In genomic region chr3:28709740-28710139, GRCm38 (mm10) we compare ENCODE assay signal across 9 mouse cellular contexts. TPM values are rescaled to one million over a fixed set of nuclear protein-coding genes. Genes with fewer than 3 reads are reported as not detected.
DNase-seq lines count a peak whose midpoint lies in the region; ATAC-seq and TF ChIP-seq lines count a peak whose summit lies in the region.
"Had no signal": no experiment of that assay in that cellular context is flagged by ENCODE, and none has a peak within 500 bp of the region (broad histone marks: within the 10 kb centered on the region; RNA-seq: fewer than 3 reads in every experiment).

No protein-coding gene starts in this region.

- no peaks in the 10 kb centered on the region for H3K9me3 ChIP-seq in hindbrain, postnatal 0 days (ENCODE audit: low read length)
- no peaks in the 10 kb centered on the region for H3K9me3 ChIP-seq in hindbrain, embryonic 10.5 days

- peak; percentile 49 for TF ChIP-seq CTCF in hindbrain, postnatal 0 days (IDR thresholded peaks at IDR 0.05; ENCODE audit: low read depth)

- H3K9ac ChIP-seq in hindbrain, postnatal 0 days (replicated peaks; ENCODE audit: low read length), result no peak overlapping the region

- H3K4me1 ChIP-seq in hindbrain, postnatal 0 days (ENCODE audit: insufficient read depth, low read length), result no peaks in the 10 kb centered on the region
- no peaks in the 10 kb centered on the region for H3K4me1 ChIP-seq in hindbrain, embryonic 10.5 days (replicated peaks)

- no peak overlapping the region for H3K4me2 ChIP-seq in hindbrain, postnatal 0 days (ENCODE audit: low read depth, low read length)

- H3K27ac ChIP-seq in hindbrain, postnatal 0 days, result no peak overlapping the region
- no peak overlapping the region for H3K27ac ChIP-seq in hindbrain, embryonic 10.5 days

- H3K36me3 ChIP-seq in hindbrain, postnatal 0 days (ENCODE audit: insufficient read depth, low read length), result no peaks in the 10 kb centered on the region
- H3K36me3 ChIP-seq in hindbrain, embryonic 10.5 days, result no peaks in the 10 kb centered on the region

- H3K4me3 ChIP-seq in hindbrain, postnatal 0 days (ENCODE audit: low read length), result no peak overlapping the region
- H3K4me3 ChIP-seq in hindbrain, embryonic 10.5 days, result no peak overlapping the region

- H3K27me3 ChIP-seq in hindbrain, postnatal 0 days (ENCODE audit: insufficient read depth, low read length), result no peaks in the 10 kb centered on the region
- H3K27me3 ChIP-seq in hindbrain, embryonic 10.5 days (ENCODE audit: insufficient read depth, poor library complexity, severe bottlenecking), result no peaks in the 10 kb centered on the region

- DNase-seq in hindbrain, postnatal 0 days (ENCODE audit: low spot score), result no peak
- DNase-seq in hindbrain, embryonic 10.5 days (ENCODE audit: low spot score), result no peak
- DNase-seq in CD4-positive, CD25-positive, alpha-beta regulatory T cell, adult 2 months (ENCODE audit: low read depth, low spot score), result peak; percentile 72
- DNase-seq in R1 (ENCODE audit: low read depth, low spot score), result peak; percentile 61
- DNase-seq in lung, postnatal 10 days, result peak; percentile 9
- DNase-seq in testis, postnatal 14 days (ENCODE audit: low spot score), result no peak
- DNase-seq in right cerebral cortex, postnatal 4 days, result no peak
- DNase-seq in cerebellum, adult 9-11 months, result no peak
- DNase-seq: kidney, adult 18-20 months had no signal

- 71% methylated on average over 1 of the region's 1 CpGs for WGBS in hindbrain, postnatal 0 days
- 77% methylated on average over 1 of the region's 1 CpGs for WGBS in hindbrain, embryonic 10.5 days

- ATAC-seq in hindbrain, postnatal 0 days, result no peak

RNA-seq across cellular contexts. Expression of gene Slc2a2, which starts 12.0 kb away (rescaled TPM):
- not detected in 2 replicates for total RNA-seq in hindbrain, postnatal 0 days (2014; rRNA removed)
- 0.09 TPM in 1 of 2 replicates, not detected in the other for polyA plus RNA-seq in hindbrain, postnatal 0 days (2015; fragmentation: Nextera tagmentation; extraction: Ambion mirVana)
- not detected in 2 replicates for polyA plus RNA-seq in hindbrain, embryonic 10.5 days (2016; fragmentation: Nextera tagmentation; extraction: Ambion mirVana)

Comparison
In these comparisons a context has a peak if more than half of its experiments do, and no peak if none do; other contexts are left out.
1. DNase-seq: peak in CD4-positive, CD25-positive, alpha-beta regulatory T cell, adult 2 months (single experiment), R1 (single experiment) and lung, postnatal 10 days (single experiment); none in hindbrain, postnatal 0 days (single experiment), hindbrain, embryonic 10.5 days (single experiment), testis, postnatal 14 days (single experiment), right cerebral cortex, postnatal 4 days (single experiment) and cerebellum, adult 9-11 months (single experiment).